Mouse (Mus musculus) adrenal gland, postnatal 4 days (tissue): Measurements from ENCODE around the gene Trp53inp2. TPM values are rescaled to one million over a fixed set of nuclear protein-coding genes. Genes with fewer than 3 reads are reported as not detected.
A peak's percentile ranks its signal among the peaks of the same experiment; 100 is the strongest.

Experiments used
- DNase-seq, 2 experiments: peaks; one replicate each; pipeline ENCODE4 v3.0.0; 2021 to 2022; ENCODE audit warnings: low spot score in 2 of 2, mixed read lengths in 2 of 2
- microRNA-seq: library from miRNA; unstranded; fragments of <30 nt; microRNA quantifications from one replicate; pipeline ENCODE4 v1.2.0, GENCODE M21; 2021
- total RNA-seq, 2 experiments: library from RNA; stranded (reverse); gene quantifications; 2 replicates each; pipeline ENCODE4 v1.2.3; 2021

Trp53inp2 gene
- total RNA-seq, 2 experiments from 2014 or later, result 156 to 163 TPM

GRCm38 (mm10) chr2:155382791-155383438 lies 2.1 kb downstream of the Trp53inp2 start:
- DNase-seq, result no peak

- DNase-seq, result peak; percentile 55 to 70
Observed at GRCm38 (mm10) chr2:155385090-155385489, 4.2 kb downstream of the Trp53inp2 start.

GRCm38 (mm10) chr2:155385731-155386533 lies 5.1 kb downstream of the Trp53inp2 start:
- no peak for DNase-seq

GRCm38 (mm10) chr2:155386534-155386899 lies 5.7 kb downstream of the Trp53inp2 start:
- DNase-seq, result no peak

DNA sequence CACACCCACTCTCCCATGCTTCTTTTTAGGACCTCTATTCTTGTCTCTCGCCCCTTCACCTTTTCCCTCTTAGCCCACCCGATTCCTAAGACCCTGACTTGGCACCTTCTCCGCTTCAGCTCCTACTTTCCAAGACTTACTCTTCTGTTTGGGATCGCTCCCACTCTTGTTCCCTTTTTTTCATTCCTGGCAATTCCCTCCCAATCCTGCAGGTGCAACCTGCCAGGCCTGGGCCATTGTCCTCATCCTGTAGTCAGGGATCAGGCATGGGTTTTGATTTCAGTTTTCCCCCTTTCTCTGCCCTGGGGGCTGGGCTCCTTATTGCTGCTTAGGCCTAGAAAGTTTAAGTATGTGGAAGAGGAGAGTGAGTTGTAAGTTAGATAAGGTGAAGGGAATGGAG lies 6.2 kb downstream of the Trp53inp2 start:
- no peak for DNase-seq

- DNase-seq, result no peak
Observed at GRCm38 (mm10) chr2:155388573-155388972, 7.7 kb downstream of the Trp53inp2 start.

DNA sequence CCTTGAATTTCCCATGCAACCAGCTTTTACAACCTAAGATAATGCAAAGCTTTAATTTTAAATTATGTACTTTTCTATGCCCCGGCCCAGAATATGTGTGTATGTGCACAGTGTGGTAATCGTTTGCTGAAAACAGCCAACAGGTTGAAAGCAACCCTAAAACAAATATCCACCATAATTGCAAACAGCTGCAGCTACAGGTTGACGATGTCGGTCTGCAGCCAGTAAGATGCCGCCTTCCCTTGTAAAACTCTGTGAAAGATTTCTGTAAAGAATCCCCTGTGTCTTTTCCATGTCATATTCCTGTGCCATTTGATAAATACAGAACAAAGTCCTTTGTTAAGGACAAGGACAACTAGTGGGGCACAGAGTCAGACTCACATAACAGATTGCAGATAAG lies 13.7 kb downstream of the Trp53inp2 start:
- no peak for DNase-seq

DNA sequence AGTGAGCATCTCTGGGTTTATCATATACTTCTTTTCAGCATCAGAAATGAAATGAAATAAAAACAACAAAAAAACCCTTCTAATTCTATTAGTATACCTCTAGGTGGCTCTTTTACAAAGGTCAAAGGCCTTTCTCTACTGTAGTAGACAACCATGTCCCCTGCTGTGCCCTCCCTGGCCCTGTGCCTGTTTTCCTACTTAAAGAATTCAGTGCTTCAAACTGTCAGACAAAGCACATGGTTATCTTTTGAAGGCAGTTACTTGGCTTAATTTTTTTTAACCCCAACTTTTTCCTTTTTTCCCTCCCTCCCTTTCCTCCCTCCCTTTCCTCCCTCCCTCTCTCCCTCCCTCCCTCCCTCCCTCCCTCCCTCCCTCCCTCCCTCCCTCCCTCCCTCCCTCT lies 19.4 kb downstream of the Trp53inp2 start:
- no peak for DNase-seq

- DNase-seq, result no peak
Observed at GRCm38 (mm10) chr2:155401926-155402325, 21.1 kb downstream of the Trp53inp2 start.

- no peak for DNase-seq
Observed at GRCm38 (mm10) chr2:155404635-155405034, 23.8 kb downstream of the Trp53inp2 start.

DNA sequence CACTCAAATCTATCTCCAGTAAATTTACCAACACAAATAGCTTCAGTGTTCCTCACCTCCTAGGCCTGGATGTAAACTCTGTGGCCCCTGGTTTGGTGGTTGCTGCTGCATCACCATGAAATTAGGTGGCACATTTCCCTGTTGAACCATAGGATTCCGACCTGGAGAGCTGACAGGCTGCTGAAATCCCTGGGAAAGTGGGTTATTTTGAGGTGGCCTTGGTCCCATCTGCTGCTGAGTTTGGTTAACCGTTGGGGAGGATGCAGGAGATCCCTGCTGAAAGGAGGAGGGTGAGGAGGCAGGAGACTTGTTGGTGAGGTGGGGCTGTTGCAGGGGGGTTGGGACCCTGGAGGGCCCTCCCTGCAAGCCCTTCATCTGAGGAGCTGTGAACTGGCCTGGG lies 40.1 kb downstream of the Trp53inp2 start:
- DNase-seq, result no peak

DNA sequence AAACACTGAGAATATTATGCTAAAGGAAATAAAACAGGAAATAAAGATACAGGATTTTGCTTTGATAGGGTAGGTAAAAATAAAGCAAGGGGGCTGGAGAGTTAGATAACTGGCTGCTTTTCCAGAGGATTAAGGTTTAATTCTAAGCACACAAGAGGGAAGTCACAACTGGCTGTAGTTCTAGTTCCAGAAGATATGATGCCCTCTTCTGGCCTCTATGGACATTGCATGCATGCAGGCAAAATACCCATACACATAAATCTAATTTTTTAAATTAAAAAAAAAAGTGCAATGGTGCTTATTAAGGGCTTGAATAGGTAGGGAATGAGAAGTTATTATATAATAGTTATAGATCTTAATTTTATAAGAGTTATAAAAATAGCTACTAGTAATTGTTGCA lies 55.6 kb downstream of the Trp53inp2 start:
- no peak for DNase-seq

Small RNAs within 50 kb of the gene (microRNA-seq; reads per million reads assigned to microRNA genes)
- not detected for gene Mir695

Other genes with a start within 250 kb of the Trp53inp2 start
- 10 to 100 TPM; 51.8 to 52.8 TPM for gene Itch, start 247.6 kb upstream of the Trp53inp2 start, total RNA-seq
- 100 to 1,000 TPM; 275 to 283 TPM for gene Dynlrb1, start 144.5 kb upstream of the Trp53inp2 start, total RNA-seq
- 100 to 1,000 TPM; 364 to 392 TPM for gene Map1lc3a, start 104.8 kb upstream of the Trp53inp2 start, total RNA-seq
- 10 to 100 TPM; 34.2 to 36.4 TPM for gene Pigu, start 23.6 kb upstream of the Trp53inp2 start, total RNA-seq
- gene Ncoa6, start 92.8 kb downstream of the Trp53inp2 start, total RNA-seq, result 10 to 100 TPM; 54.8 to 65.8 TPM
- gene Acss2, start 136.9 kb downstream of the Trp53inp2 start, total RNA-seq, result 10 to 100 TPM; 20.5 to 26.1 TPM
- 1 to 10 TPM; 7.5 to 8.2 TPM for gene Ggt7, start 137.2 kb downstream of the Trp53inp2 start, total RNA-seq
- gene Gss, start 211.8 kb downstream of the Trp53inp2 start, total RNA-seq, result 10 to 100 TPM; 38.7 to 39.6 TPM
- gene Myh7b, start 230.2 kb downstream of the Trp53inp2 start, total RNA-seq, result 1 to 10 TPM in 1 of 2 experiments, under 1 TPM in 1; 0.62 to 1.8 TPM